Mouse (Mus musculus) C2C12 (cell line): ENCODE measurements around the gene Arap1. TPM values are rescaled to one million over a fixed set of nuclear protein-coding genes. Genes with fewer than 3 reads are reported as not detected.

ENCODE experiments used
- H3K27me3 ChIP-seq: one replicate; pipeline ENCODE4 v1.6.1; 2011; ENCODE audit not compliant: control insufficient read depth, insufficient read depth, insufficient read length
- H3K36me3 ChIP-seq: one replicate; pipeline ENCODE4 v1.6.1; 2011; ENCODE audit not compliant: control insufficient read depth, insufficient read depth
- H3K4me3 ChIP-seq: one replicate; pipeline ENCODE4 v1.5.1; 2011; ENCODE audit warnings: mild to moderate bottlenecking, control low read depth; ENCODE audit not compliant: poor library complexity, insufficient read depth, severe bottlenecking
- H3K79me2 ChIP-seq: one replicate; pipeline ENCODE4 v1.6.1; 2011; ENCODE audit not compliant: control insufficient read depth, insufficient read depth
- H3K79me3 ChIP-seq: one replicate; pipeline ENCODE4 v1.6.1; 2011; ENCODE audit warnings: low read depth, control low read depth
- H3ac ChIP-seq: one replicate; pipeline ENCODE3; 2011; ENCODE audit warnings: low read depth; ENCODE audit not compliant: control insufficient read depth, insufficient read length
- CEBPB ChIP-seq: IDR thresholded peaks from one replicate; pipeline ENCODE4 v1.6.1; 2011; ENCODE audit warnings: low read depth, mild to moderate bottlenecking, control low read depth, moderate library complexity
- CTCF ChIP-seq: IDR thresholded peaks from one replicate; pipeline ENCODE4 v1.5.1; 2011; ENCODE audit not compliant: control insufficient read depth, insufficient read depth, insufficient read length
- FOSL1 ChIP-seq: IDR thresholded peaks from one replicate; pipeline ENCODE4 v1.8.0; 2011; ENCODE audit warnings: mild to moderate bottlenecking, low read length; ENCODE audit not compliant: poor library complexity, insufficient read depth, severe bottlenecking
- MAX ChIP-seq: IDR thresholded peaks from one replicate; pipeline ENCODE4 v1.6.1; 2011; ENCODE audit warnings: mild to moderate bottlenecking, control low read depth
- MYOD1 ChIP-seq: IDR thresholded peaks from one replicate; pipeline ENCODE4 v1.6.1; 2011; ENCODE audit warnings: low read depth; ENCODE audit not compliant: control insufficient read depth, insufficient read length
- MYOG ChIP-seq: IDR thresholded peaks from one replicate; pipeline ENCODE4 v1.6.1; 2011; ENCODE audit not compliant: control insufficient read depth, insufficient read length; ENCODE audit errors: extremely low read depth
- USF1 ChIP-seq: IDR thresholded peaks from one replicate; pipeline ENCODE4 v1.6.1; 2011; ENCODE audit warnings: low read depth, mild to moderate bottlenecking, control low read depth, moderate library complexity
- polyA plus RNA-seq: library from polyadenylated mRNA; unstranded; fragments of >200 nt; fragmentation: generic; extraction: Trizol; gene quantifications from one replicate; pipeline ENCODE4 v1.2.1, GENCODE M21; 2012; ENCODE audit warnings: missing spikeins

Gene Arap1
- polyA plus RNA-seq, 1 experiment, result 21.6 TPM

DNA sequence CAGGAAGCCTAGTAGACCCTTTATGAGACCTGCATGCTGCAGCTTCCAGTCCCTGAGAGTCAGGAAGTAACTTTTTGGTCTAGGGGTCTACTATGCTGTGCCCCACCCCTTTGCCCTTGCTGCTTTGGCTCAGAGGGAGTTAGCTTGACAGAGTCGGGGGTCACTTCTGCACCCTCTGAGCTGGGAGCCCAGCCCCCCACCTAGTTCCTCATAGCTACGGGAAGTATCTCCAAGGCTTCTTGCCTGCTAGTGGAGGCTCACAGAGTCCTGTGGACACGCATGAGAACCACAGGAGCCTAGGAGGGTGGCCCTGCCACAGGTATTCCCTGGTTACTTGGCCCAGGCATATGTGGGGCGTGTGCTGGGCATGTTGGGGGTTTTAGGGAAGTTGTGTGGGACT lies 13.2 kb downstream of the Arap1 start:
- no peak for TF ChIP-seq MYOD1
- TF ChIP-seq FOSL1, result no peak
- no peak for TF ChIP-seq CEBPB
- no peak for TF ChIP-seq MAX
- no peak for TF ChIP-seq CTCF
- no peak for TF ChIP-seq USF1
- TF ChIP-seq MYOG, result no peak
- no peaks in the 10 kb centered on the region for H3K27me3 ChIP-seq
- H3K36me3 ChIP-seq, result no peaks in the 10 kb centered on the region
- H3K4me3 ChIP-seq, result no peak overlapping the region
- no peaks in the 10 kb centered on the region for H3K79me2 ChIP-seq
- no peaks in the 10 kb centered on the region for H3K79me3 ChIP-seq
- H3ac ChIP-seq, result no peak overlapping the region

- no peak for TF ChIP-seq CTCF
- TF ChIP-seq CEBPB, result no peak
- no peak for TF ChIP-seq MYOD1
- TF ChIP-seq MYOG, result no peak
- TF ChIP-seq FOSL1, result no peak
- TF ChIP-seq USF1, result no peak
- TF ChIP-seq MAX, result no peak
- no peak overlapping the region for H3ac ChIP-seq
- no peaks in the 10 kb centered on the region for H3K27me3 ChIP-seq
- no peak overlapping the region for H3K4me3 ChIP-seq
- no peaks in the 10 kb centered on the region for H3K79me2 ChIP-seq
- H3K79me3 ChIP-seq, result no peaks in the 10 kb centered on the region
- no peaks in the 10 kb centered on the region for H3K36me3 ChIP-seq
These were observed 13.9 kb downstream of the Arap1 start for GRCm38 (mm10) chr7:101361767-101362166.

- Histone ChIP-seq H3ac (no peak overlapping the region), H3K79me2 (no peaks in the 10 kb centered on the region), H3K4me3 (no peak overlapping the region), H3K27me3 (no peaks in the 10 kb centered on the region), H3K79me3 (no peaks in the 10 kb centered on the region), H3K36me3 (no peaks in the 10 kb centered on the region)
- TF ChIP-seq MYOG (no peak), MAX (no peak), MYOD1 (no peak), FOSL1 (no peak), USF1 (no peak), CTCF (no peak), CEBPB (no peak)
These were observed 14.9 kb downstream of the Arap1 start for GRCm38 (mm10) chr7:101362791-101363191.

DNA sequence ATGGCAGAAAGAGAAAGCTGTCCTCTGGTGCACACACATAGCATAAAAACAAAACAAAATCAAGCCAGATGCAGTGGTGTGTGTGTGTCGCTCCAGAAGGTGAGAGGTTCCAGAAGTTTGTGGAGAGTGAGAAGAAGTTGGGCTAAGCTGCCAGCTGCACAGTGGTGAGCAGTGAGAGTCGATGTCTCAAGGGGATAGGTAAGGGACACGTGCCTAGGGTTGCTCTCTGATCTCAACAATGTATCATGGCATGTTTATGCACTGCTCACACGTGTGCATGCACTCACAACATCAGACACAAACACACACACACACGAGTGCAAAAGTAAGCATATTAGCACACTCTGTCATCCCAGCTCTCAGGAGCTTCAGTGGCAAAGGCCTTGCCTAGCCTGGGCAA lies 16.0 kb downstream of the Arap1 start:
- no peak overlapping the region for H3ac ChIP-seq
- H3K79me3 ChIP-seq, result no peaks in the 10 kb centered on the region
- H3K4me3 ChIP-seq, result no peak overlapping the region
- H3K36me3 ChIP-seq, result no peaks in the 10 kb centered on the region
- H3K27me3 ChIP-seq, result no peaks in the 10 kb centered on the region
- TF ChIP-seq CTCF, result no peak
- no peak for TF ChIP-seq MAX
- no peak for TF ChIP-seq MYOG
- no peak for TF ChIP-seq MYOD1
- no peak for TF ChIP-seq CEBPB
- no peak for TF ChIP-seq FOSL1
- no peak for TF ChIP-seq USF1
- no peaks in the 10 kb centered on the region for H3K79me2 ChIP-seq

DNA sequence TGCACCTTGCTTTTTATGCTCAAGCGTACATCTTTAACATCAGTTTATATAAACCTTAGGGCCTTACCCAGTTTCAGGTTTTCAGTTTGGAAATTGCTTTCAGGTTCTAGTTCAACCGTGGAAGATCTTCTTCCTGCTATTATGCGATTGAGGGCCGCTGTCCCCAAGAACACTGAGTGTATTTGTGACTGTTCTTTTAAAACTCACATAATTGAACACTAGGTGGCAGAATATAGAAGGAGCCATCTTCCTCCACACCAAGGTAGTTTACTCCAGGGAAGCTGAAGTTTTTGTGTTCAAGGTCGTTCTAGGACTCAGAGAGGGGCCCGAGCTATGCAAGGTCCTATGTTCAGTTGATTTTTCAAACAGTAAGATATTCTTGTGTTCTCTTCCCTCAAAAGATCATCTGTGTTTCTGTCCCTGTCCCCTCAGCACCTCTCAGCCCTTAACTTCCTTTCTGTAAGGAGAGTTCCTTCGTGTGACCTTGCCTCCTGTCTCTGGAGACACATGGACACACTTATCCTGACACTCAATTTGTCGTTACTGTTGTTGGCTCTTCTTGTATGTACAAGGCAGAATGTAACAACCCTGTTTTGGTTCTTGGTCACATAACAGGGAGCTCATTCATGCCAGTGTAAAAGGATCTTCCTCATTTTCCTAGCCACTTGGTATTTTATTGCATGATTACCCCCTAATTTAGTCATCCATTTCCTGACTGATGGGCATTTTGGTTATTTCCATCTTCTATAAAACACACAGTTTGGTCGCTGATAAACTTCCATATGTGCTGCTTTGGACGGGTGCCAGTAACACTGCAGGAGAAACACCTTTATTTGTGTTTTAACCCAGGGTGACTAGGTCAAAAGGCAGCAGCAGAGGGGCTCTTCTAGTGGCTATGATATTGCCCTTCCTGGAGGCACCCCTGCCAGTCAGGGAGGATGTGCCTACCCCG lies 20.3 kb downstream of the Arap1 start:
- Histone ChIP-seq H3K79me2 (no peaks in the 10 kb centered on the region), H3ac (no peak overlapping the region), H3K27me3 (no peaks in the 10 kb centered on the region), H3K79me3 (no peaks in the 10 kb centered on the region), H3K4me3 (no peak overlapping the region), H3K36me3 (no peaks in the 10 kb centered on the region)
- no peak for TF ChIP-seq MYOD1
- no peak for TF ChIP-seq MAX
- no peak for TF ChIP-seq MYOG
- no peak for TF ChIP-seq USF1
- TF ChIP-seq CTCF, result no peak
- no peak for TF ChIP-seq CEBPB
- TF ChIP-seq FOSL1, result no peak

- no peaks in the 10 kb centered on the region for H3K27me3 ChIP-seq
- TF ChIP-seq FOSL1 (no peak), CTCF (no peak), USF1 (no peak), MYOG (no peak)
- no peaks in the 10 kb centered on the region for H3K36me3 ChIP-seq
- H3K79me3 ChIP-seq, result no peaks in the 10 kb centered on the region
- H3K79me2 ChIP-seq, result no peaks in the 10 kb centered on the region
- no peak overlapping the region for H3ac ChIP-seq
- no peak overlapping the region for H3K4me3 ChIP-seq
These were observed 21.8 kb downstream of the Arap1 start for GRCm38 (mm10) chr7:101369666-101370065.
